Mouse (Mus musculus): Measurements from ENCODE around the gene Mipep. TPM values are rescaled to one million over a fixed set of nuclear protein-coding genes. Genes with fewer than 3 reads are reported as not detected.

The Mipep gene
- polyA plus RNA-seq (2016; fragmentation: Nextera tagmentation; extraction: Ambion mirVana) = 20.8 and 22.2 TPM in 2 replicates

GRCm38 (mm10) chr14:60784427-60785315 is at the start of gene Mipep:
Gene Mipep (plus strand): TSS chr14:60784573.
- peak; percentile 88 for DNase-seq (ENCODE audit: low spot score)
- WGBS = under 1% methylated on average over 61 of the region's 61 CpGs
- H3K36me3 ChIP-seq = peaks cover 21% of the 10 kb centered on the region
- peak within 1 kb of the TSS; percentile 91 for H3K4me3 ChIP-seq
- no peaks in the 10 kb centered on the region for H3K9me3 ChIP-seq
- H3K27me3 ChIP-seq (ENCODE audit: insufficient read depth, poor library complexity, severe bottlenecking) = peaks cover 5% of the 10 kb centered on the region; the same call in 1 of the 2 replicates
- peaks cover 19% of the 10 kb centered on the region for H3K4me1 ChIP-seq (replicated peaks)
- peak within 1 kb of the TSS; percentile 87 for H3K27ac ChIP-seq

GRCm38 (mm10) chr14:60735206-60735605 is 49.2 kb upstream of the Mipep start:
- H3K27me3 ChIP-seq (ENCODE audit: insufficient read depth, poor library complexity, severe bottlenecking) = no peaks in the 10 kb centered on the region
- peaks cover 78% of the 10 kb centered on the region for H3K4me1 ChIP-seq (replicated peaks)
- 63% methylated on average over 5 of the region's 5 CpGs for WGBS
- peak overlapping the region; percentile 26; the same call in 1 of the 2 replicates for H3K27ac ChIP-seq
- peaks cover 27% of the 10 kb centered on the region for H3K36me3 ChIP-seq
- H3K9me3 ChIP-seq = no peaks in the 10 kb centered on the region
- no peak for DNase-seq (ENCODE audit: low spot score)
- no peak overlapping the region for H3K4me3 ChIP-seq

- H3K36me3 ChIP-seq = peaks cover 27% of the 10 kb centered on the region
- H3K27me3 ChIP-seq (ENCODE audit: insufficient read depth, poor library complexity, severe bottlenecking) = no peaks in the 10 kb centered on the region
- H3K27ac ChIP-seq = peak overlapping the region; percentile 86
- peaks cover 80% of the 10 kb centered on the region for H3K4me1 ChIP-seq (replicated peaks)
- no peak for DNase-seq (ENCODE audit: low spot score)
- H3K4me3 ChIP-seq = no peak overlapping the region
- 62% methylated on average over 13 of the region's 13 CpGs for WGBS
- no peaks in the 10 kb centered on the region for H3K9me3 ChIP-seq
Observed at GRCm38 (mm10) chr14:60735848-60736547, 48.4 kb upstream of the Mipep start.

GRCm38 (mm10) chr14:60736591-60737192 is 47.7 kb upstream of the Mipep start:
- Histone ChIP-seq H3K36me3 (peaks cover 31% of the 10 kb centered on the region), H3K9me3 (no peaks in the 10 kb centered on the region), H3K4me1 (replicated peaks) (peaks cover 80% of the 10 kb centered on the region), H3K27me3 (ENCODE audit: insufficient read depth, poor library complexity, severe bottlenecking) (no peaks in the 10 kb centered on the region), H3K27ac (peak overlapping the region; percentile 86), H3K4me3 (peak overlapping the region; percentile 21; the same call in 1 of the 2 replicates)
- WGBS = 5% methylated on average over 4 of the region's 4 CpGs
- peak; percentile 41 for DNase-seq (ENCODE audit: low spot score)

GRCm38 (mm10) chr14:60737202-60737611 is 47.2 kb upstream of the Mipep start:
- Histone ChIP-seq H3K4me3 (0 out of 2 replicates have a peak overlapping the region, but pooled peaks have one; percentile 21), H3K36me3 (peaks cover 37% of the 10 kb centered on the region), H3K27ac (peak overlapping the region; percentile 86), H3K27me3 (ENCODE audit: insufficient read depth, poor library complexity, severe bottlenecking) (no peaks in the 10 kb centered on the region), H3K4me1 (replicated peaks) (peaks cover 75% of the 10 kb centered on the region), H3K9me3 (no peaks in the 10 kb centered on the region)
- WGBS = 16% methylated on average over 7 of the region's 7 CpGs
- no peak for DNase-seq (ENCODE audit: low spot score)

- WGBS = 62% methylated on average over 10 of the region's 10 CpGs
- no peaks in the 10 kb centered on the region for H3K9me3 ChIP-seq
- H3K27me3 ChIP-seq (ENCODE audit: insufficient read depth, poor library complexity, severe bottlenecking) = no peaks in the 10 kb centered on the region
- peaks cover 62% of the 10 kb centered on the region for H3K4me1 ChIP-seq (replicated peaks)
- peaks cover 49% of the 10 kb centered on the region for H3K36me3 ChIP-seq
- H3K27ac ChIP-seq = peak overlapping the region; percentile 75
- no peak overlapping the region for H3K4me3 ChIP-seq
- DNase-seq (ENCODE audit: low spot score) = no peak
Observed at GRCm38 (mm10) chr14:60738434-60738938, 45.9 kb upstream of the Mipep start.

- Histone ChIP-seq H3K36me3 (peaks cover 45% of the 10 kb centered on the region), H3K9me3 (no peaks in the 10 kb centered on the region), H3K4me3 (no peak overlapping the region), H3K27ac (peak overlapping the region; percentile 72), H3K4me1 (replicated peaks) (peaks cover 55% of the 10 kb centered on the region), H3K27me3 (ENCODE audit: insufficient read depth, poor library complexity, severe bottlenecking) (no peaks in the 10 kb centered on the region)
- DNase-seq (ENCODE audit: low spot score) = no peak
- WGBS = 42% methylated on average over 8 of the region's 9 CpGs
Observed at GRCm38 (mm10) chr14:60739155-60739554, 45.2 kb upstream of the Mipep start.

GRCm38 (mm10) chr14:60739616-60740015 is 44.8 kb upstream of the Mipep start:
- H3K27ac ChIP-seq = peak overlapping the region; percentile 72
- peaks cover 44% of the 10 kb centered on the region for H3K36me3 ChIP-seq
- H3K4me3 ChIP-seq = no peak overlapping the region
- no peaks in the 10 kb centered on the region for H3K9me3 ChIP-seq
- DNase-seq (ENCODE audit: low spot score) = no peak
- H3K4me1 ChIP-seq (replicated peaks) = peaks cover 54% of the 10 kb centered on the region
- H3K27me3 ChIP-seq (ENCODE audit: insufficient read depth, poor library complexity, severe bottlenecking) = no peaks in the 10 kb centered on the region
- 80% methylated on average over 12 of the region's 12 CpGs for WGBS

- WGBS = 85% methylated on average over 5 of the region's 5 CpGs
- H3K36me3 ChIP-seq = peaks cover 48% of the 10 kb centered on the region
- H3K4me3 ChIP-seq = no peak overlapping the region
- peaks cover 45% of the 10 kb centered on the region for H3K4me1 ChIP-seq (replicated peaks)
- no peaks in the 10 kb centered on the region for H3K9me3 ChIP-seq
- no peaks in the 10 kb centered on the region for H3K27me3 ChIP-seq (ENCODE audit: insufficient read depth, poor library complexity, severe bottlenecking)
- H3K27ac ChIP-seq = no peak overlapping the region
- DNase-seq (ENCODE audit: low spot score) = no peak
Observed at GRCm38 (mm10) chr14:60740507-60740906, 43.9 kb upstream of the Mipep start.

GRCm38 (mm10) chr14:60741033-60741432 is 43.3 kb upstream of the Mipep start:
- peaks cover 54% of the 10 kb centered on the region for H3K36me3 ChIP-seq
- no peaks in the 10 kb centered on the region for H3K9me3 ChIP-seq
- peaks cover 40% of the 10 kb centered on the region for H3K4me1 ChIP-seq (replicated peaks)
- 0 out of 2 replicates have a peak overlapping the region, but pooled peaks have one; percentile 9 for H3K27ac ChIP-seq
- no peak for DNase-seq (ENCODE audit: low spot score)
- WGBS = 87% methylated on average over 8 of the region's 8 CpGs
- H3K27me3 ChIP-seq (ENCODE audit: insufficient read depth, poor library complexity, severe bottlenecking) = no peaks in the 10 kb centered on the region
- no peak overlapping the region for H3K4me3 ChIP-seq

- DNase-seq (ENCODE audit: low spot score) = no peak
Observed at GRCm38 (mm10) chr14:60741490-60741981, 42.8 kb upstream of the Mipep start.

GRCm38 (mm10) chr14:60743681-60744080 is 40.7 kb upstream of the Mipep start:
- Histone ChIP-seq H3K4me1 (replicated peaks) (peaks cover 13% of the 10 kb centered on the region), H3K27me3 (ENCODE audit: insufficient read depth, poor library complexity, severe bottlenecking) (no peaks in the 10 kb centered on the region), H3K36me3 (peaks cover 76% of the 10 kb centered on the region), H3K9me3 (no peaks in the 10 kb centered on the region), H3K27ac (no peak overlapping the region), H3K4me3 (no peak overlapping the region)
- DNase-seq (ENCODE audit: low spot score) = no peak
- WGBS = 77% methylated on average over 9 of the region's 9 CpGs

More at GRCm38 (mm10) chr14:60741490-60741981, 42.8 kb upstream of the Mipep start:
- H3K4me3 ChIP-seq = no peak overlapping the region
- H3K27me3 ChIP-seq (ENCODE audit: insufficient read depth, poor library complexity, severe bottlenecking) = no peaks in the 10 kb centered on the region
- 89% methylated on average over 6 of the region's 6 CpGs for WGBS
- no peaks in the 10 kb centered on the region for H3K9me3 ChIP-seq
- H3K27ac ChIP-seq = 0 out of 2 replicates have a peak overlapping the region, but pooled peaks have one; percentile 8
- H3K36me3 ChIP-seq = peaks cover 59% of the 10 kb centered on the region
- peaks cover 35% of the 10 kb centered on the region for H3K4me1 ChIP-seq (replicated peaks)
